Mouse (Mus musculus) myocyte (in vitro differentiated cells): Measurements from ENCODE around the gene Aamp. TPM values are rescaled to one million over a fixed set of nuclear protein-coding genes. Genes with fewer than 3 reads are reported as not detected.

Experiments
- H3K27me3 ChIP-seq: one replicate; pipeline ENCODE4 v1.6.1; 2011; ENCODE audit not compliant: control insufficient read depth, insufficient read depth, insufficient read length
- H3K36me3 ChIP-seq: one replicate; pipeline ENCODE4 v1.6.1; 2011; ENCODE audit not compliant: control insufficient read depth, insufficient read depth
- H3K4me2 ChIP-seq: one replicate; pipeline ENCODE4 v1.6.1; 2011; ENCODE audit warnings: low read depth, control low read depth
- H3K4me3 ChIP-seq: one replicate; pipeline ENCODE4 v1.5.1; 2011; ENCODE audit warnings: mild to moderate bottlenecking, control low read depth, moderate library complexity
- H3K79me2 ChIP-seq: one replicate; pipeline ENCODE4 v1.6.1; 2011; ENCODE audit not compliant: control insufficient read depth, insufficient read depth
- H3ac ChIP-seq: one replicate; pipeline ENCODE4 v1.6.1; 2011; ENCODE audit not compliant: control insufficient read depth, insufficient read length
- CEBPB ChIP-seq: IDR thresholded peaks from 2 replicates; pipeline ENCODE4 v1.6.1; 2011; ENCODE audit warnings: mild to moderate bottlenecking, moderate library complexity; ENCODE audit not compliant: poor library complexity, insufficient read depth, severe bottlenecking
- E2F4 ChIP-seq: IDR thresholded peaks from one replicate; pipeline ENCODE4 v1.6.1; 2011; ENCODE audit warnings: mild to moderate bottlenecking, control low read depth, moderate library complexity; ENCODE audit not compliant: insufficient read depth
- MAX ChIP-seq: IDR thresholded peaks from one replicate; pipeline ENCODE4 v1.6.1; 2011; ENCODE audit warnings: low read depth, mild to moderate bottlenecking, control low read depth
- MYOD1 ChIP-seq, 3 experiments: IDR thresholded peaks; one replicate each; pipeline ENCODE4 v1.6.1; 2011; ENCODE audit warnings: control low read depth in 2 of 3, low read depth in 2 of 3, mild to moderate bottlenecking in 2 of 3, moderate library complexity in 1 of 3; ENCODE audit not compliant: insufficient read length in 2 of 3, control insufficient read depth in 1 of 3
- MYOG ChIP-seq, 3 experiments: IDR thresholded peaks; one replicate each; pipeline ENCODE4 v1.6.1; 2011; ENCODE audit warnings: control low read depth in 2 of 3, low read depth in 2 of 3, mild to moderate bottlenecking in 2 of 3; ENCODE audit not compliant: insufficient read length in 2 of 3, control insufficient read depth in 1 of 3, insufficient read depth in 1 of 3
- POLR2A ChIP-seq: IDR thresholded peaks from one replicate; pipeline ENCODE4 v1.6.1; 2011; ENCODE audit warnings: low read depth, mild to moderate bottlenecking, control low read depth, moderate library complexity; ENCODE audit not compliant: insufficient read length
- POLR2AphosphoS2 ChIP-seq: IDR thresholded peaks from one replicate; pipeline ENCODE4 v1.6.1; 2011; ENCODE audit warnings: low read depth, control low read depth; ENCODE audit not compliant: insufficient read length
- REST ChIP-seq: IDR thresholded peaks from one replicate; pipeline ENCODE4 v1.6.1; 2011; ENCODE audit warnings: mild to moderate bottlenecking, control low read depth, moderate library complexity; ENCODE audit not compliant: insufficient read depth, insufficient read length
- SRF ChIP-seq: IDR thresholded peaks from one replicate; pipeline ENCODE4 v1.6.1; 2011; ENCODE audit warnings: low read depth; ENCODE audit not compliant: control insufficient read depth, insufficient read length
- TCF12 ChIP-seq: IDR thresholded peaks from one replicate; pipeline ENCODE4 v1.6.1; 2011; ENCODE audit warnings: mild to moderate bottlenecking, control low read depth; ENCODE audit not compliant: poor library complexity, insufficient read depth, severe bottlenecking
- TCF3 ChIP-seq: IDR thresholded peaks from one replicate; pipeline ENCODE4 v1.6.1; 2011; ENCODE audit warnings: low read depth, control low read depth; ENCODE audit not compliant: insufficient read length
- USF1 ChIP-seq: IDR thresholded peaks from one replicate; pipeline ENCODE4 v1.6.1; 2011; ENCODE audit warnings: low read depth, mild to moderate bottlenecking, control low read depth, moderate library complexity
- polyA plus RNA-seq: library from polyadenylated mRNA; unstranded; fragments of >200 nt; fragmentation: generic; extraction: Trizol; gene quantifications from one replicate; pipeline ENCODE4 v1.2.1, GENCODE M21; 2012; ENCODE audit warnings: missing spikeins

Gene Aamp
- polyA plus RNA-seq, 1 experiment, result 199 TPM

DNA sequence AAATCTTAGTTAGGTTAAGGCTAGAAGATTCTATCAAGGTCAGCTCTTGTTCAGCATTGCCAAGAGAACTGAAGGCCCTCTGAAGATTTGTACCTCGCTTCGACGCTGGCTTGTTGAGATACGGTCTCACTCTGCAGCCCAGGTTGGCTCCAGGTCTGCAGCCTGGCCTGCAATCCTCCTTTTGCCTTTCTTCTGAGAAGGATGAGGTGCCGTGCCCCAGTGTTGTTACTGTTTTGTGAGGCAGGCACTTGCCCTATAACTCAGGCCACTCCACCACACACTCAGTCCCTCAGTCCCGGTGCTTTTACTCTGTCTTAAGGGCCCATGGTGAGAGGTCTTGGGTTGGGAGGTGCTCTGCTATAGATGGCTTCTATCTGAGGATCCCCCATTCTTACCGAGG lies 17.7 kb upstream of the Aamp start:
- Histone ChIP-seq H3K4me2 (peak overlapping the region; percentile 97), H3ac (no peak overlapping the region), H3K79me2 (peaks cover 61% of the 10 kb centered on the region), H3K36me3 (no peaks in the 10 kb centered on the region), H3K4me3 (peak overlapping the region; percentile 84), H3K27me3 (no peaks in the 10 kb centered on the region)
- TF ChIP-seq TCF12 (no peak), CEBPB (no peak), E2F4 (no peak), REST (no peak), POLR2A (no peak), POLR2AphosphoS2 (no peak), USF1 (no peak), SRF (no peak), TCF3 (no peak), MYOG (IDR thresholded peaks at IDR 0.05; ENCODE audit: control insufficient read depth in 1 of 3, insufficient read depth in 1 of 3, insufficient read length in 2 of 3, low read depth in 2 of 3) (no peak), MAX (no peak), MYOD1 (IDR thresholded peaks at IDR 0.05; ENCODE audit: control insufficient read depth in 1 of 3, insufficient read length in 2 of 3, low read depth in 2 of 3) (no peak)

DNA sequence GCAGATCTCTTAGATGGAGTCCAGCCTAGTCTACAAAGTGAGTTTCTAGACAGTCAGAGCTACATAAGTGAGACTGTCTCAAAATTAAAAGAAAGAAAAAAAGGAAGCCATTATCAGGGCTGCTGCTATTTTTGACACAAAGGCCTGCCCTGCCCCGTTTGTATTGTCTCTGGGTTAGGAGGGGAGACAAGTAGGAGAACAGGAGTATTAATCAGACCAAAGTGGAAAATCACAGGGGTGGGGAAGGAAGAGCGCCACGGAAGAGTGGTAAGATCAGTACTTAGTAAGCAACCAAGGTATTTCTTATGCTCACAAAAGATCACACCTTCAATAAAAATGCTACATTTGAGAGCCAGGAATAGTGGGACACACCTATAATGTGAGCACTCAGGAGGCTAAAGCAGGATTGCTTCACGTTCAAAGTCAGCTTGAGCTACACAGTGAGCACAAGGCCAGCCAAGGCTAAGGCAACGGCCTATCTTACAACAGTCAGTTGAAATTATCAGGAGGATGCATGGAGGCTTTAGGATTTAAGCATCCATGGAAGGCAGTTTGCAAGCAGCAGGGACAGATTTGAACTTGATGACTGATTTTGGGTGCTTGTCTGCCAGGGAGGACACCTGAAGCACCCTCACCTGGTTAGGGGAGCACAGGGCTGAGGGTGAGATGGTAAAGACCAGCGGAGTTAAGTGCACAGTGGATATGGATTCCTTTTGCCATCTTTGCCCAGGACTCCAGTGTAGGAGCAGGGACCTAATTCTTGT lies 16.0 kb upstream of the Aamp start:
- H3K79me2 ChIP-seq, result peaks cover 61% of the 10 kb centered on the region
- no peak for TF ChIP-seq CEBPB
- no peak for TF ChIP-seq REST
- TF ChIP-seq POLR2AphosphoS2, result no peak
- no peak for TF ChIP-seq MAX
- TF ChIP-seq SRF, result no peak
- TF ChIP-seq POLR2A, result no peak
- H3K4me3 ChIP-seq, result no peak overlapping the region
- H3K27me3 ChIP-seq, result no peaks in the 10 kb centered on the region
- no peak overlapping the region for H3ac ChIP-seq
- peak overlapping the region; percentile 97 for H3K4me2 ChIP-seq
- no peaks in the 10 kb centered on the region for H3K36me3 ChIP-seq

DNA sequence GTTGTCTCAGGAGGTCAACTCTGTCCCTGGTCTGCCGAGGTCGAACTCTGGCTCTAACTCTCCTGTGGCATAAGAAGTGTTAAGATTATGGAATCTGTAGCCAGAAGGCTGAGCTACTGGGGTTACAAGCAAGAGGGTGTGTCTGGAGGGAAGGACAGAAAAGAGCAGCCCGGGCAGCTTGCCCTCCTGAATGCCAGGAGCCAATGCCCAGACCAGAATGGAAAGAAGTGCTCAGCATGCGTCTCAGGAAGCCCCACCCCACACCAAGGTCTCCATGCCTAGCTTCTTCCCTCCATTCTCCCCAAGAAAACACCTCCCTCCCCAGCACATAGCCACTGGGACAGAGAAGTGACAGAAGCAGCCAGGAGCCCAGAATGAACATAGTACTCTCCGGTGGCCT lies 14.5 kb upstream of the Aamp start:
- Histone ChIP-seq H3K4me3 (peak overlapping the region; percentile 2), H3K4me2 (peak overlapping the region; percentile 85), H3K27me3 (no peaks in the 10 kb centered on the region), H3K36me3 (peaks cover under 1% of the 10 kb centered on the region), H3ac (no peak overlapping the region), H3K79me2 (peaks cover 62% of the 10 kb centered on the region)
- peak; percentile 72 for TF ChIP-seq POLR2AphosphoS2
- TF ChIP-seq E2F4, result no peak
- peak; percentile 47 for TF ChIP-seq POLR2A

DNA sequence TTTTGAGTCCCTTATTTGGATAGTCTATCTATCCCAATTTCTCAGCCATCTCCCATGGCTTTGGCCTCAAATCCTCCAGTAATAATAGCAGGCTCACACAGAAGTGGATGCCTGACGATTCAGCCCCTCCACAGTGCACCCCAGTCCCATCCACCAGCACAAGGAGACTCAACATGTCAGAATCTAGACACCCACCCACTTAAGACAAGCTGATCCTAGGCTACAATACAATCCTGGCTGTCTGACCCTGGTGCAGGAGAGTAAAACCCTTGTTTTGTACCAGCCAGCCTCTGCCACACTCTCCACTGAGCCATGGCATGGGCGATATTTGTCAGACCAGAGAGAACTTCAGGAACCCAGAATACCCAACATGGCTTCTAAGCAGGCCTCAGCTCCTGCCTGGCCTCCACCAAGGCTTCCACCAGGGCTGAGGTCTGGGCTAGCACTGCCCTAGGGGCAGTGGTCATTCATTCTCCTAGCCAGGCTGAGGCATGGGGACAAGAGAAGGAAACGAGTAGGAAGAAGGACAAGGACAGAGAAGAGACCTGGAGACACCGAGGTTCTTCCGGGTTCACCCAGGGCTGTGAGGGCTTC lies 13.7 kb upstream of the Aamp start:
- no peak overlapping the region for H3ac ChIP-seq
- no peak for TF ChIP-seq CEBPB
- TF ChIP-seq MYOD1 (IDR thresholded peaks at IDR 0.05; ENCODE audit: control insufficient read depth in 1 of 3, insufficient read length in 2 of 3, low read depth in 2 of 3), result no peak
- TF ChIP-seq POLR2AphosphoS2, result no peak
- no peak for TF ChIP-seq USF1
- no peak for TF ChIP-seq SRF
- TF ChIP-seq REST, result no peak
- no peak for TF ChIP-seq MYOG (IDR thresholded peaks at IDR 0.05; ENCODE audit: control insufficient read depth in 1 of 3, insufficient read depth in 1 of 3, insufficient read length in 2 of 3, low read depth in 2 of 3)
- no peak for TF ChIP-seq E2F4
- TF ChIP-seq TCF12, result no peak
- TF ChIP-seq POLR2A, result no peak
- TF ChIP-seq TCF3, result no peak
- TF ChIP-seq MAX, result no peak
- peak overlapping the region; percentile 85 for H3K4me2 ChIP-seq
- peaks cover 65% of the 10 kb centered on the region for H3K79me2 ChIP-seq
- H3K4me3 ChIP-seq, result no peak overlapping the region
- peaks cover 8% of the 10 kb centered on the region for H3K36me3 ChIP-seq
- H3K27me3 ChIP-seq, result no peaks in the 10 kb centered on the region

DNA sequence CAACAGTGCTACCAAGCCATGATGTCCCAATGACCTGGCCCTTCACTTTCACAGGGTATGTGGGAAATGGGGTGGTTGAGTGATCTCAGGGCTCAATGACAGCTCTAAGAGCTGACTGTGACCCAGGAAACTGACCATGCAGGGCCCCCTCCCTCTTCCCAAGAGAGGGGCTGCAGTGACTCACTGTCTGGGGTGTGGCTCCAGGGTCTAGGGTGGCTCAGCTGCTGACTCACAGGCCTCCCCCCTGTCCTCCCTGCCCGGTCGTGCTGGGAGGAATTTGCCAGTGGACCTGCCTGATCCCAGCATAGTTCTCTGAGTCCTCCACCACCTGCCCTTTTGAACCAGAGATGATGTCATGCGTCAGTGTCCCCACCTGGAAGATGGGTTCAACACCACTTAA lies 12.7 kb upstream of the Aamp start:
- peaks cover 60% of the 10 kb centered on the region for H3K79me2 ChIP-seq
- H3K4me3 ChIP-seq, result no peak overlapping the region
- TF ChIP-seq MYOD1 (IDR thresholded peaks at IDR 0.05; ENCODE audit: control insufficient read depth in 1 of 3, insufficient read length in 2 of 3, low read depth in 2 of 3) (peak in 2 of 3 experiments; percentile 15 to 75), CEBPB (no peak), REST (no peak), TCF3 (no peak), E2F4 (no peak), MAX (no peak), POLR2AphosphoS2 (peak; percentile 54), TCF12 (no peak), SRF (no peak), POLR2A (peak; percentile 10), USF1 (no peak), MYOG (IDR thresholded peaks at IDR 0.05; ENCODE audit: control insufficient read depth in 1 of 3, insufficient read depth in 1 of 3, insufficient read length in 2 of 3, low read depth in 2 of 3) (peak in 2 of 3 experiments; percentile 4 to 83)
- H3K36me3 ChIP-seq, result peaks cover 11% of the 10 kb centered on the region
- no peak overlapping the region for H3ac ChIP-seq
- no peaks in the 10 kb centered on the region for H3K27me3 ChIP-seq
- H3K4me2 ChIP-seq, result peak overlapping the region; percentile 85
